Mouse (Mus musculus) heart, embryonic 13.5 days (tissue): ENCODE data around the gene Vstm5. TPM values are rescaled to one million over a fixed set of nuclear protein-coding genes. Genes with fewer than 3 reads are reported as not detected.
"Not testable (repeated sequence)": the region's sequence is repeated elsewhere in the genome, so short reads cannot be mapped to it uniquely, and the experiment has no call there.

ENCODE experiments used
- ATAC-seq: fragments of 200-750 bp; cut with Nextera tagmentation; 2 replicates; pipeline ENCODE4 v1.8.0; 2017; ENCODE audit warnings: moderate TSS enrichment; ENCODE audit not compliant: insufficient number of reproducible peaks, low FRiP score, low TSS enrichment; ENCODE audit errors: extremely low read depth
- H3K27ac ChIP-seq: fragments of 300-500 bp; sonication (generic); replicated peaks from 2 replicates; pipeline ENCODE4 v1.5.1; 2015; ENCODE audit warnings: moderate library complexity, mild to moderate bottlenecking, inconsistent platforms
- H3K27me3 ChIP-seq: fragments of 300-500 bp; sonication (generic); replicated peaks from 2 replicates; pipeline ENCODE4 v1.6.1; 2015; ENCODE audit warnings: mild to moderate bottlenecking, inconsistent platforms
- H3K36me3 ChIP-seq: fragments of 300-500 bp; sonication (generic); 2 replicates; pipeline ENCODE4 v1.6.1; 2015; ENCODE audit warnings: mild to moderate bottlenecking, inconsistent platforms
- H3K4me1 ChIP-seq: fragments of 300-500 bp; sonication (generic); 2 replicates; pipeline ENCODE4 v1.6.1; 2015; ENCODE audit warnings: inconsistent platforms
- H3K4me2 ChIP-seq: fragments of 300-500 bp; sonication (generic); 2 replicates; pipeline ENCODE4 v1.6.1; 2015; ENCODE audit warnings: inconsistent platforms, mild to moderate bottlenecking, moderate library complexity
- H3K4me3 ChIP-seq: fragments of 300-500 bp; sonication (generic); 2 replicates; pipeline ENCODE4 v1.5.1; 2015; ENCODE audit warnings: moderate library complexity, mild to moderate bottlenecking, inconsistent platforms
- H3K9ac ChIP-seq: fragments of 300-500 bp; sonication (generic); 2 replicates; pipeline ENCODE4 v1.6.1; 2015; ENCODE audit warnings: inconsistent platforms, mild to moderate bottlenecking, moderate library complexity
- H3K9me3 ChIP-seq: fragments of 300-500 bp; sonication (generic); 2 replicates; pipeline ENCODE4 v1.6.1; 2016; ENCODE audit warnings: inconsistent platforms
- WGBS: fragments of 180-500 bp; shearing (Covaris S2); methylation state at CpG from one replicate; pipeline ENCODE4 v1.1.7; 2015; ENCODE audit warnings: mixed read lengths; 5-methylcytosine and 5-hydroxymethylcytosine counted together
- polyA plus RNA-seq: library from polyadenylated mRNA; unstranded; fragments of >200 nt; fragmentation: Nextera tagmentation; extraction: Ambion mirVana; gene quantifications from 2 replicates; pipeline ENCODE4 v1.2.1, GENCODE M21; 2015

Gene Vstm5
- polyA plus RNA-seq: 2.6 TPM in 2 replicates

- H3K9ac ChIP-seq: peak within 1 kb of the TSS; percentile 84
- peaks cover 24% of the 10 kb centered on the region for H3K4me1 ChIP-seq
- peak within 1 kb of the TSS; percentile 58 for H3K4me3 ChIP-seq
- H3K27me3 ChIP-seq: 0 out of 2 replicates have a peak, but pooled peaks cover 3% of the 10 kb centered on the region
- H3K4me2 ChIP-seq: peak within 1 kb of the TSS; percentile 91
- peak within 1 kb of the TSS; percentile 60 for H3K27ac ChIP-seq
- ATAC-seq: peak; percentile 32; the same call in 1 of the 2 replicates
- no peaks in the 10 kb centered on the region for H3K36me3 ChIP-seq
- H3K9me3 ChIP-seq: no peaks in the 10 kb centered on the region
- 4% methylated on average over 35 of the region's 35 CpGs for WGBS
These were observed at the start of gene Vstm5 for GRCm38 (mm10) chr9:15239042-15239925. TSS of gene Vstm5 (plus strand) at chr9:15239045.

GRCm38 (mm10) chr9:15194806-15195205 lies 44.0 kb upstream of the Vstm5 start:
- H3K36me3 ChIP-seq, H3K4me1 ChIP-seq, ATAC-seq, H3K4me2 ChIP-seq, H3K9me3 ChIP-seq, H3K27ac ChIP-seq, H3K4me3 ChIP-seq, H3K27me3 ChIP-seq, H3K9ac ChIP-seq: not testable (repeated sequence)
- WGBS: 52% methylated on average over 10 of the region's 10 CpGs

- H3K9ac ChIP-seq: no peak overlapping the region
- no peak for ATAC-seq
- no peak overlapping the region for H3K4me3 ChIP-seq
- no peaks in the 10 kb centered on the region for H3K36me3 ChIP-seq
- WGBS: 85% methylated on average over 4 of the region's 4 CpGs
- H3K4me1 ChIP-seq: no peaks in the 10 kb centered on the region
- H3K27ac ChIP-seq: no peak overlapping the region
- no peaks in the 10 kb centered on the region for H3K27me3 ChIP-seq
- no peaks in the 10 kb centered on the region for H3K9me3 ChIP-seq
- H3K4me2 ChIP-seq: no peak overlapping the region
These were observed 32.2 kb upstream of the Vstm5 start for GRCm38 (mm10) chr9:15206631-15207030.

- no peak for ATAC-seq
These were observed 29.5 kb upstream of the Vstm5 start for GRCm38 (mm10) chr9:15209320-15209719.

GRCm38 (mm10) chr9:15211876-15212275 lies 27.0 kb upstream of the Vstm5 start:
- 72% methylated on average over 3 of the region's 3 CpGs for WGBS
- H3K27me3 ChIP-seq: no peaks in the 10 kb centered on the region

More at GRCm38 (mm10) chr9:15209320-15209719, 29.5 kb upstream of the Vstm5 start:
- Histone ChIP-seq H3K4me3 (no peak overlapping the region), H3K4me2 (no peak overlapping the region), H3K9ac (no peak overlapping the region), H3K36me3 (no peaks in the 10 kb centered on the region), H3K27ac (no peak overlapping the region), H3K27me3 (no peaks in the 10 kb centered on the region), H3K9me3 (no peaks in the 10 kb centered on the region), H3K4me1 (no peaks in the 10 kb centered on the region)
- 51% methylated on average over 2 of the region's 2 CpGs for WGBS

GRCm38 (mm10) chr9:15213695-15214094 lies 25.1 kb upstream of the Vstm5 start:
- ATAC-seq: no peak
- Histone ChIP-seq H3K4me1 (no peaks in the 10 kb centered on the region), H3K4me2 (no peak overlapping the region), H3K9me3 (no peaks in the 10 kb centered on the region), H3K4me3 (no peak overlapping the region), H3K27me3 (no peaks in the 10 kb centered on the region), H3K36me3 (no peaks in the 10 kb centered on the region), H3K9ac (no peak overlapping the region), H3K27ac (no peak overlapping the region)
- 54% methylated on average over 1 of the region's 1 CpGs for WGBS

More at GRCm38 (mm10) chr9:15211876-15212275, 27.0 kb upstream of the Vstm5 start:
- no peaks in the 10 kb centered on the region for H3K4me1 ChIP-seq
- H3K9me3 ChIP-seq: no peaks in the 10 kb centered on the region
- H3K9ac ChIP-seq: no peak overlapping the region
- no peak overlapping the region for H3K27ac ChIP-seq
- no peak for ATAC-seq
- H3K36me3 ChIP-seq: no peaks in the 10 kb centered on the region
- H3K4me2 ChIP-seq: no peak overlapping the region
- no peak overlapping the region for H3K4me3 ChIP-seq

GRCm38 (mm10) chr9:15224912-15225311 lies 13.9 kb upstream of the Vstm5 start:
- no peaks in the 10 kb centered on the region for H3K4me1 ChIP-seq
- no peak overlapping the region for H3K9ac ChIP-seq
- no peaks in the 10 kb centered on the region for H3K36me3 ChIP-seq
- no peak overlapping the region for H3K4me2 ChIP-seq
- no peaks in the 10 kb centered on the region for H3K27me3 ChIP-seq
- no peak overlapping the region for H3K4me3 ChIP-seq
- no peak overlapping the region for H3K27ac ChIP-seq
- no peak for ATAC-seq
- H3K9me3 ChIP-seq: peaks cover 12% of the 10 kb centered on the region; the same call in 1 of the 2 replicates
- 29% methylated on average over 2 of the region's 2 CpGs for WGBS

GRCm38 (mm10) chr9:15232445-15232844 lies 6.4 kb upstream of the Vstm5 start:
- H3K27ac ChIP-seq: no peak overlapping the region

GRCm38 (mm10) chr9:15233604-15234003 lies 5.2 kb upstream of the Vstm5 start:
- Histone ChIP-seq H3K27ac (no peak overlapping the region), H3K9ac (no peak overlapping the region), H3K9me3 (no peaks in the 10 kb centered on the region), H3K27me3 (0 out of 2 replicates have a peak, but pooled peaks cover 3% of the 10 kb centered on the region), H3K36me3 (no peaks in the 10 kb centered on the region), H3K4me3 (no peak overlapping the region), H3K4me2 (no peak overlapping the region), H3K4me1 (peaks cover 13% of the 10 kb centered on the region)
- no peak for ATAC-seq
- 83% methylated on average over 1 of the region's 1 CpGs for WGBS

More at GRCm38 (mm10) chr9:15232445-15232844, 6.4 kb upstream of the Vstm5 start:
- no peaks in the 10 kb centered on the region for H3K36me3 ChIP-seq
- no peak overlapping the region for H3K9ac ChIP-seq
- no peak overlapping the region for H3K4me2 ChIP-seq
- no peaks in the 10 kb centered on the region for H3K9me3 ChIP-seq
- no peak for ATAC-seq
- H3K4me3 ChIP-seq: no peak overlapping the region
- 0 out of 2 replicates have a peak, but pooled peaks cover 3% of the 10 kb centered on the region for H3K27me3 ChIP-seq
- WGBS: 79% methylated on average over 3 of the region's 3 CpGs
- H3K4me1 ChIP-seq: peaks cover 2% of the 10 kb centered on the region

GRCm38 (mm10) chr9:15235986-15236385 lies 2.9 kb upstream of the Vstm5 start:
- Histone ChIP-seq H3K36me3 (no peaks in the 10 kb centered on the region), H3K4me3 (no peak overlapping the region), H3K27ac (no peak overlapping the region), H3K4me2 (no peak overlapping the region), H3K27me3 (0 out of 2 replicates have a peak, but pooled peaks cover 3% of the 10 kb centered on the region), H3K4me1 (peaks cover 24% of the 10 kb centered on the region), H3K9ac (no peak overlapping the region), H3K9me3 (no peaks in the 10 kb centered on the region)
- WGBS: 71% methylated on average over 3 of the region's 3 CpGs
- no peak for ATAC-seq

GRCm38 (mm10) chr9:15237516-15238296 lies 1.1 kb upstream of the Vstm5 start:
- peak overlapping the region; percentile 91 for H3K4me2 ChIP-seq
- H3K36me3 ChIP-seq: no peaks in the 10 kb centered on the region
- 41% methylated on average over 14 of the region's 14 CpGs for WGBS
- no peaks in the 10 kb centered on the region for H3K9me3 ChIP-seq
- H3K4me3 ChIP-seq: no peak overlapping the region
- peak overlapping the region; percentile 84 for H3K9ac ChIP-seq
- peaks cover 24% of the 10 kb centered on the region for H3K4me1 ChIP-seq
- no peak for ATAC-seq
- H3K27me3 ChIP-seq: 0 out of 2 replicates have a peak, but pooled peaks cover 3% of the 10 kb centered on the region
- peak overlapping the region; percentile 58 for H3K27ac ChIP-seq
